Mouse (Mus musculus): ENCODE measurements at regions not wholly inside any gene's neighbourhood (a gene's known extent, or its start where the extent isn't known, plus 50 kb on each side); places are given as distances from the start of the nearest gene placed in this dataset.

DNA sequence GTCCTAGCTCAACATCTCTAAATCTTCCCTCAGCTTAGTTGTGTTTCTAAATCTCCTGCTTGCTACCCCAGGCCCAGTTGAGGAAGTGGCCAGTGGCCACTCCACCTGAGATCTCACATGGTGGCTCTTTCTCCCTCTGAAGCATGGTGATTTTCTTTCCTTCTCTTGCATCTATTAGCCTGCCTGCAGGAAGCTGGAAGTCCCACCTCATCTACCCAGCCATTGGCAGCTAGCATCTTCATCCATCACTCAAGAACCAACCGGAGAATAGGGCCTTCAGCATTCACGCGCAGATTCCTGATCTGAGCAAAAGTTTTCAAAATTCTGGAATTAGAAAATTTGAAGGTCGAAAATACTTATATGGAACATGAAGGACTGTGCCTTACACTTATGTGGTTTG is 75.8 kb upstream of the Boc start:
- TF ChIP-seq GATA1 (IDR thresholded peaks at IDR 0.05; ENCODE audit: borderline replicate concordance, low read length) (no peak), FLI1 (IDR thresholded peaks at IDR 0.05; ENCODE audit: low read length) (no peak)

Measured in megakaryocyte, embryonic 14.5 days (primary cell).